Mouse (Mus musculus): ENCODE results near the gene Agrn.

DNA sequence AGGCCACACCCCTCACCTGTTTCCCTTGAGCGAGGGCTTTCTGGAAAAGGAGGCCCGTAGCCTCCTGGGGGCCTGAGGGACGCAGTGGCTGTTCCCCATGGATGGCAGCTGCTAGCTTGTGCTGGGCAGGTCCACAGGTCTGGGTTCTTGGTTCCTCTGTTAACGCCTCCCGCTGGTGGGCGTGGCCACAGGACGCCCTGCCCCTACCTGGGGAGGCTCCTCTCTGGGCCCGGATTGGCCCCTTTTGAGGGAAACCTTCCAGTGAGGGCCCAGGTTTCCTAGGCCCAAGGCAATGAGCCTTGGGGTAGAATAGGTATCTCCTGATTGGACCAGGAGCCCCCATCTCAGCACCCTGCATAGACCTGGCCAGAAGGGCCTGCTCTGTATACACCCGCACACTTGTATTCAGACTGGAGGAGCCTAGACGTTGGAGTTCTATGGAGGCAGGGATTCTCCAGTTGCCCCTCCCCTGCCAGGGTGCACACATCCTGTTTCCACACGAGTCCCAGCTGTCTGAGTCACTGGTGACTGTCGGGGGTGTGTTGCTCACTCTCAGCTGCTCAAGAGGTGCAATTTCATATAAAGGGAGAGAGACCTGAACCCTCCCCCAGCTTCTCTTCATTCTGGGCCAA lies 31.2 kb upstream of the Agrn start:
- TF ChIP-seq CTCF (conservative IDR thresholded peaks at IDR 0.05; ENCODE audit: insufficient read depth, insufficient read length, low read depth, low read length) (no peak), POLR2A (IDR thresholded peaks at IDR 0.05; ENCODE audit: low read depth, low read length) (no peak)

Measured in kidney, adult 2 months (tissue).